Mouse (Mus musculus) yolk sac, embryonic 10.5 days (tissue): ENCODE results near the gene Nphs1.

Experiments
- DNase-seq: peaks from one replicate; pipeline ENCODE4 v3.0.0-alpha.2; 2017; ENCODE audit warnings: low spot score

Nphs1 gene

GRCm38 (mm10) chr7:30457629-30458330, at the start of gene Nphs1, which contains the start of gene Kirrel2:
TSS of gene Nphs1 (plus strand) at chr7:30458315.
TSS of gene Kirrel2 (minus strand) at chr7:30457690.
- no peak for DNase-seq

- no peak for DNase-seq
Observed at GRCm38 (mm10) chr7:30408639-30409038, 49.5 kb upstream of the Nphs1 start.

GRCm38 (mm10) chr7:30409789-30410188, 48.3 kb upstream of the Nphs1 start:
- no peak for DNase-seq

- no peak for DNase-seq
Observed at GRCm38 (mm10) chr7:30411023-30411422, 47.1 kb upstream of the Nphs1 start.

- DNase-seq, result no peak
Observed at GRCm38 (mm10) chr7:30412735-30413147, 45.4 kb upstream of the Nphs1 start.

- DNase-seq, result no peak
Observed at GRCm38 (mm10) chr7:30413596-30413995, 44.5 kb upstream of the Nphs1 start, which contains the start of gene Tyrobp. TSS of gene Tyrobp (plus strand) at chr7:30413760.

GRCm38 (mm10) chr7:30417856-30418255, 40.3 kb upstream of the Nphs1 start:
- DNase-seq, result no peak

GRCm38 (mm10) chr7:30419561-30420499, 38.3 kb upstream of the Nphs1 start, which contains the start of gene Hcst:
TSS of gene Hcst (minus strand) at chr7:30419854.
- DNase-seq, result no peak

- DNase-seq, result no peak
Observed at GRCm38 (mm10) chr7:30420673-30421072, 37.4 kb upstream of the Nphs1 start.

GRCm38 (mm10) chr7:30421175-30421889, 36.8 kb upstream of the Nphs1 start, which contains the start of gene Nfkbid:
TSS of gene Nfkbid (plus strand) at chr7:30421732.
- peak; percentile 60 for DNase-seq

GRCm38 (mm10) chr7:30421890-30422435, 36.2 kb upstream of the Nphs1 start:
- DNase-seq, result peak; percentile 78

- DNase-seq, result no peak
Observed at GRCm38 (mm10) chr7:30422560-30422959, 35.6 kb upstream of the Nphs1 start.

- no peak for DNase-seq
Observed at GRCm38 (mm10) chr7:30423071-30423641, 35.0 kb upstream of the Nphs1 start.

- DNase-seq, result no peak
Observed at GRCm38 (mm10) chr7:30429327-30429726, 28.8 kb upstream of the Nphs1 start.

GRCm38 (mm10) chr7:30430191-30430590, 27.9 kb upstream of the Nphs1 start:
- no peak for DNase-seq

- DNase-seq, result peak; percentile 24
Observed at GRCm38 (mm10) chr7:30431793-30432192, 26.3 kb upstream of the Nphs1 start.

- DNase-seq, result peak; percentile 63
Observed at GRCm38 (mm10) chr7:30434238-30434637, 23.9 kb upstream of the Nphs1 start.

GRCm38 (mm10) chr7:30434701-30435100, 23.4 kb upstream of the Nphs1 start:
- no peak for DNase-seq

- DNase-seq, result no peak
Observed at GRCm38 (mm10) chr7:30435156-30435555, 23.0 kb upstream of the Nphs1 start.

- DNase-seq, result no peak
Observed at GRCm38 (mm10) chr7:30436879-30437278, 21.2 kb upstream of the Nphs1 start.

GRCm38 (mm10) chr7:30439734-30440133, 18.4 kb upstream of the Nphs1 start:
- DNase-seq, result no peak
